Comparison of ENCODE assay signal across 8 mouse cellular contexts in genomic region chr5:64813361-64813760, GRCm38 (mm10). TPM values are rescaled to one million over a fixed set of nuclear protein-coding genes. Genes with fewer than 3 reads are reported as not detected.
DNase-seq lines count a peak whose midpoint lies in the region; ATAC-seq and TF ChIP-seq lines count a peak whose summit lies in the region.

No protein-coding gene starts in this region.

- peak; percentile 50 for DNase-seq in 3134 (ENCODE audit: extremely low read depth, insufficient read length, low spot score)
- DNase-seq in Patski (ENCODE audit: low read depth, low spot score) = no peak
- DNase-seq in cerebellum, postnatal 36 days = peak; percentile 79 to 87
- peak; percentile 84 for DNase-seq in gastrocnemius, adult 2 months
- DNase-seq in intestine, embryonic 14.5 days (ENCODE audit: low spot score) = peak; percentile 92
- peak; percentile 89 for DNase-seq in left cerebral cortex, postnatal 4 days
- peak; percentile 98 for DNase-seq in midbrain, postnatal 0 days (ENCODE audit: low spot score)

- ATAC-seq in Patski = peak; percentile 23
- no peak for ATAC-seq in intestine, embryonic 14.5 days (replicated peaks; ENCODE audit: low FRiP score, low TSS enrichment, low read depth)
- no peak for ATAC-seq in midbrain, postnatal 0 days (ENCODE audit: low FRiP score)
- no peak for ATAC-seq in stomach, embryonic 15.5 days (ENCODE audit: insufficient read depth, low FRiP score, low read depth)

- H3K4me1 ChIP-seq in intestine, embryonic 14.5 days (replicated peaks; ENCODE audit: control insufficient read depth, insufficient read depth, low read length) = peaks cover 74% of the 10 kb centered on the region
- H3K4me1 ChIP-seq in midbrain, postnatal 0 days (ENCODE audit: insufficient read depth, low read length) = peaks cover 7% of the 10 kb centered on the region
- H3K4me1 ChIP-seq in stomach, embryonic 15.5 days = peaks cover 72% of the 10 kb centered on the region

- WGBS in intestine, embryonic 14.5 days = 9% methylated on average over 9 of the region's 9 CpGs
- whole genome bisulfite sequencing in midbrain, postnatal 0 days = 8% methylated on average over 9 of the region's 9 CpGs
- 7% methylated on average over 9 of the region's 9 CpGs for WGBS in stomach, embryonic 15.5 days

- CTCF ChIA-PET in Patski (lab: Charles Lee) = interaction anchor here (0.6 to 3.9 kb wide), 41 partner anchors 8 to 526 kb away, joined by 3 to 30 read pairs (median 5); no protein-coding TSS in a partner anchor

- H3K36me3 ChIP-seq in intestine, embryonic 14.5 days (ENCODE audit: control insufficient read depth, insufficient read depth, low read length) = peaks cover 30% of the 10 kb centered on the region
- H3K36me3 ChIP-seq in midbrain, postnatal 0 days (ENCODE audit: insufficient read depth, low read length) = no peaks in the 10 kb centered on the region
- peaks cover 4% of the 10 kb centered on the region; the same call in 1 of the 2 replicates for H3K36me3 ChIP-seq in stomach, embryonic 15.5 days

- H3K27me3 ChIP-seq in Patski = no peaks in the 10 kb centered on the region
- no peaks in the 10 kb centered on the region for H3K27me3 ChIP-seq in intestine, embryonic 14.5 days (replicated peaks; ENCODE audit: control insufficient read depth, insufficient read depth, low read length)
- no peaks in the 10 kb centered on the region for H3K27me3 ChIP-seq in midbrain, postnatal 0 days (ENCODE audit: insufficient read depth, low read length)
- H3K27me3 ChIP-seq in stomach, embryonic 15.5 days (replicated peaks) = no peaks in the 10 kb centered on the region

- no peak overlapping the region for H3K9ac ChIP-seq in intestine, embryonic 14.5 days (ENCODE audit: low read length)
- no peak overlapping the region for H3K9ac ChIP-seq in midbrain, postnatal 0 days (replicated peaks; ENCODE audit: low read length, poor library complexity, severe bottlenecking)
- no peak overlapping the region for H3K9ac ChIP-seq in stomach, embryonic 15.5 days

- peak overlapping the region; percentile 43 for H3K4me2 ChIP-seq in intestine, embryonic 14.5 days (ENCODE audit: low read length)
- H3K4me2 ChIP-seq in midbrain, postnatal 0 days (ENCODE audit: low read depth, low read length, poor library complexity, severe bottlenecking) = no peak overlapping the region
- peak overlapping the region; percentile 51 for H3K4me2 ChIP-seq in stomach, embryonic 15.5 days

- POLR2A ChIA-PET in Patski (lab: Charles Lee) = interaction anchor here (0.6 to 4.1 kb wide), 19 partner anchors 8 to 478 kb away, joined by 3 to 26 read pairs (median 4); no protein-coding TSS in a partner anchor

- no peaks in the 10 kb centered on the region for H3K9me3 ChIP-seq in intestine, embryonic 14.5 days (ENCODE audit: control insufficient read depth, low read length)
- no peaks in the 10 kb centered on the region for H3K9me3 ChIP-seq in midbrain, postnatal 0 days (ENCODE audit: low read length)
- H3K9me3 ChIP-seq in stomach, embryonic 15.5 days = no peaks in the 10 kb centered on the region

- in situ Hi-C loops in Patski (cut with MboI; ENCODE audit: low pct_unique_long_range_greater_than_20kb) = loop anchor here (5.0 kb wide), 3 partner anchors 306 to 526 kb away; no protein-coding TSS in a partner anchor

- peak overlapping the region; percentile 99 for H3K4me3 ChIP-seq in gastrocnemius, adult 2 months
- H3K4me3 ChIP-seq in intestine, embryonic 14.5 days (ENCODE audit: low read depth, low read length) = no peak overlapping the region
- H3K4me3 ChIP-seq in midbrain, postnatal 0 days (ENCODE audit: low read depth, low read length) = no peak overlapping the region
- H3K4me3 ChIP-seq in stomach, embryonic 15.5 days (replicated peaks) = no peak overlapping the region

- intact Hi-C loops in gastrocnemius, adult 2 months (cut with DNase I) = loop anchor here (1.0 to 5.0 kb wide), 4 partner anchors 236 to 526 kb away; no protein-coding TSS in a partner anchor
- intact Hi-C loops in left cerebral cortex, postnatal 4 days (cut with DNase I) = loop anchor here (5.0 kb wide), 2 partner anchors 431 to 521 kb away; no protein-coding TSS in a partner anchor

- TF ChIP-seq CTCF in Patski (IDR thresholded peaks at IDR 0.05) = peak; percentile 97
- TF ChIP-seq CTCF in gastrocnemius, adult 2 months (IDR thresholded peaks at IDR 0.05) = peak; percentile 97
- peak; percentile 99 for TF ChIP-seq CTCF in midbrain, postnatal 0 days (IDR thresholded peaks at IDR 0.05)

- peak overlapping the region; percentile 100 for H3K27ac ChIP-seq in gastrocnemius, adult 2 months
- peak overlapping the region; percentile 89; the same call in 1 of the 2 replicates for H3K27ac ChIP-seq in intestine, embryonic 14.5 days (ENCODE audit: low read depth)
- no peak overlapping the region for H3K27ac ChIP-seq in midbrain, postnatal 0 days (ENCODE audit: low read depth, low read length)
- H3K27ac ChIP-seq in stomach, embryonic 15.5 days = peak overlapping the region; percentile 94; the same call in 1 of the 2 replicates

RNA-seq across cellular contexts. Expression of gene Klf3, which starts 10.2 kb away (rescaled TPM):
- polyA plus RNA-seq in Patski (2021) = 53.6 TPM
- 10 to 100 TPM; 18.2 to 20.4 TPM for total RNA-seq in gastrocnemius, adult 2 months (2021)
- 75.2 and 88.0 TPM in 2 replicates for polyA plus RNA-seq in intestine, embryonic 14.5 days (2014; fragmentation: Nextera tagmentation; extraction: Ambion mirVana)
- total RNA-seq in left cerebral cortex, postnatal 4 days (2021) = 10 to 100 TPM; 29.4 to 32.5 TPM
- 12.3 and 14.9 TPM in 2 replicates for total RNA-seq in midbrain, postnatal 0 days (2014; rRNA removed)
- 26.7 and 28.9 TPM in 2 replicates for polyA plus RNA-seq in midbrain, postnatal 0 days (2015; fragmentation: Nextera tagmentation; extraction: Ambion mirVana)
- 103 and 104 TPM in 2 replicates for polyA plus RNA-seq in stomach, embryonic 15.5 days (2015; fragmentation: Nextera tagmentation; extraction: Ambion mirVana)
